Mouse (Mus musculus) lung, postnatal 0 days (tissue): ENCODE data around the gene Slc7a5.

Source experiments
- CTCF ChIP-seq: IDR thresholded peaks from 2 replicates; pipeline ENCODE4 v1.5.1; 2016; ENCODE audit warnings: antibody characterized with exemption, mild to moderate bottlenecking
- EP300 ChIP-seq: IDR thresholded peaks from 2 replicates; pipeline ENCODE4 v1.6.1; 2016; ENCODE audit warnings: antibody characterized with exemption, mild to moderate bottlenecking, control low read depth

DNA sequence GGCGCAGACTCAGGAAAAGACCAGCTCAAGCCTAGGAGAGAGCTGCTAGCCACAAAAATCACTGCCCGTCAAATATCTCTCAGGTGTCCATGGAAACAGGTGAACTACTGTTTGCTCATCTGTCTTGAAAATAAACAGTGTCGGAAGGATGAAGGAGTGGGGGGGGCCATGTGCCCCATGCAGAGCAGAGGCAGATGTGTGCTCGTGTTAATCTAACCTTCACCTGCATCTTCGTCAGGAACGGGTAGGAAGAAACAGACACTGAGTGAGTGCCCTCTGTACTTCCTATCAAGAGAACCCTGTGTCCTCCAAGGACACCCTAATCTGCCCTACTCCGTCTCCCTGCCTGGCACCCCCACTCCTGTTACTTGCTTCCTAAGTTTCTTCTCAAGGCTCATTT is 55.8 kb downstream of the Slc7a5 start:
- TF ChIP-seq CTCF, result no peak
- no peak for TF ChIP-seq EP300
